Mouse (Mus musculus) heart, embryonic 15.5 days (tissue): ENCODE measurements at regions not wholly inside any gene's neighbourhood (a gene's known extent, or its start where the extent isn't known, plus 50 kb on each side); places are given as distances from the start of the nearest gene placed in this dataset.

Experiments used
- ATAC-seq: fragments of 200-750 bp; cut with Nextera tagmentation; replicated peaks from 2 replicates; pipeline ENCODE4 v1.8.0; 2017; ENCODE audit warnings: low read depth, moderate TSS enrichment; ENCODE audit not compliant: insufficient number of reproducible peaks, insufficient read depth, low FRiP score
- H3K27ac ChIP-seq: fragments of 300-500 bp; sonication (generic); 2 replicates; pipeline ENCODE4 v1.5.1; 2015; ENCODE audit warnings: mild to moderate bottlenecking, inconsistent platforms
- H3K27me3 ChIP-seq: fragments of 300-500 bp; sonication (generic); 2 replicates; pipeline ENCODE4 v1.6.1; 2015; ENCODE audit warnings: inconsistent platforms
- H3K36me3 ChIP-seq: fragments of 300-500 bp; sonication (generic); 2 replicates; pipeline ENCODE4 v1.6.1; 2015; ENCODE audit warnings: mild to moderate bottlenecking, inconsistent platforms
- H3K4me1 ChIP-seq: fragments of 300-500 bp; sonication (generic); replicated peaks from 2 replicates; pipeline ENCODE4 v1.6.1; 2015; ENCODE audit warnings: inconsistent platforms
- H3K4me2 ChIP-seq: fragments of 300-500 bp; sonication (generic); 2 replicates; pipeline ENCODE4 v1.6.1; 2015; ENCODE audit warnings: inconsistent platforms, mild to moderate bottlenecking, moderate library complexity
- H3K4me3 ChIP-seq: fragments of 300-500 bp; sonication (generic); 2 replicates; pipeline ENCODE4 v1.5.1; 2015; ENCODE audit warnings: mild to moderate bottlenecking, inconsistent platforms
- H3K9ac ChIP-seq: fragments of 300-500 bp; sonication (generic); 2 replicates; pipeline ENCODE4 v1.6.1; 2015; ENCODE audit warnings: mild to moderate bottlenecking, inconsistent platforms
- H3K9me3 ChIP-seq: fragments of 300-500 bp; sonication (generic); replicated peaks from 2 replicates; pipeline ENCODE4 v1.6.1; 2016; ENCODE audit warnings: inconsistent platforms
- WGBS: fragments of 180-500 bp; shearing (Covaris S2); methylation state at CpG from one replicate; pipeline ENCODE4 v1.1.7; 2015; ENCODE audit warnings: mixed read lengths; 5-methylcytosine and 5-hydroxymethylcytosine counted together

GRCm38 (mm10) chr6:147923246-147923645 is 123.8 kb upstream of the Far2 start:
- H3K27me3 ChIP-seq = no peaks in the 10 kb centered on the region
- H3K27ac ChIP-seq = no peak overlapping the region
- no peak for ATAC-seq
- no peak overlapping the region for H3K4me2 ChIP-seq
- no peak overlapping the region for H3K4me3 ChIP-seq
- no peaks in the 10 kb centered on the region for H3K4me1 ChIP-seq
- 84% methylated on average over 8 of the region's 8 CpGs for WGBS
- H3K9me3 ChIP-seq = no peaks in the 10 kb centered on the region
- H3K9ac ChIP-seq = no peak overlapping the region
- H3K36me3 ChIP-seq = no peaks in the 10 kb centered on the region

- H3K9ac ChIP-seq = no peak overlapping the region
- H3K27ac ChIP-seq = no peak overlapping the region
- no peaks in the 10 kb centered on the region for H3K36me3 ChIP-seq
- no peaks in the 10 kb centered on the region for H3K27me3 ChIP-seq
- H3K4me2 ChIP-seq = no peak overlapping the region
- H3K4me3 ChIP-seq = no peak overlapping the region
- no peak for ATAC-seq
- H3K9me3 ChIP-seq = no peaks in the 10 kb centered on the region
- no peaks in the 10 kb centered on the region for H3K4me1 ChIP-seq
These were observed 118.1 kb upstream of the Far2 start for GRCm38 (mm10) chr6:147928951-147929350.

GRCm38 (mm10) chr6:147944020-147944419 is 103.0 kb upstream of the Far2 start:
- Histone ChIP-seq H3K27ac (no peak overlapping the region), H3K36me3 (no peaks in the 10 kb centered on the region), H3K4me1 (no peaks in the 10 kb centered on the region), H3K4me3 (no peak overlapping the region), H3K9me3 (no peaks in the 10 kb centered on the region), H3K27me3 (no peaks in the 10 kb centered on the region), H3K4me2 (no peak overlapping the region), H3K9ac (no peak overlapping the region)
- WGBS = 66% methylated on average over 3 of the region's 3 CpGs
- ATAC-seq = no peak

GRCm38 (mm10) chr6:147944940-147945676 is 102.0 kb upstream of the Far2 start:
- no peaks in the 10 kb centered on the region for H3K27me3 ChIP-seq
- WGBS = 63% methylated on average over 4 of the region's 4 CpGs
- no peak for ATAC-seq

GRCm38 (mm10) chr6:147947997-147948396 is 99.1 kb upstream of the Far2 start:
- H3K4me3 ChIP-seq = no peak overlapping the region
- no peak overlapping the region for H3K9ac ChIP-seq
- ATAC-seq = no peak
- H3K36me3 ChIP-seq = no peaks in the 10 kb centered on the region
- H3K27ac ChIP-seq = no peak overlapping the region
- H3K4me1 ChIP-seq = no peaks in the 10 kb centered on the region
- no peak overlapping the region for H3K4me2 ChIP-seq
- 72% methylated on average over 4 of the region's 4 CpGs for WGBS
- no peaks in the 10 kb centered on the region for H3K27me3 ChIP-seq
- H3K9me3 ChIP-seq = no peaks in the 10 kb centered on the region

More at GRCm38 (mm10) chr6:147944940-147945676, 102.0 kb upstream of the Far2 start:
- no peak overlapping the region for H3K4me2 ChIP-seq
- H3K4me3 ChIP-seq = no peak overlapping the region
- H3K9me3 ChIP-seq = no peaks in the 10 kb centered on the region
- H3K36me3 ChIP-seq = no peaks in the 10 kb centered on the region
- no peaks in the 10 kb centered on the region for H3K4me1 ChIP-seq
- no peak overlapping the region for H3K9ac ChIP-seq
- H3K27ac ChIP-seq = no peak overlapping the region

- Histone ChIP-seq H3K9ac (no peak overlapping the region), H3K4me2 (no peak overlapping the region), H3K27ac (no peak overlapping the region), H3K36me3 (no peaks in the 10 kb centered on the region), H3K9me3 (no peaks in the 10 kb centered on the region), H3K4me1 (no peaks in the 10 kb centered on the region), H3K27me3 (no peaks in the 10 kb centered on the region), H3K4me3 (no peak overlapping the region)
- no peak for ATAC-seq
These were observed 95.4 kb upstream of the Far2 start for GRCm38 (mm10) chr6:147951642-147952041.

- H3K9ac ChIP-seq = no peak overlapping the region
- no peaks in the 10 kb centered on the region for H3K9me3 ChIP-seq
- H3K27ac ChIP-seq = no peak overlapping the region
- no peaks in the 10 kb centered on the region for H3K27me3 ChIP-seq
- WGBS = 35% methylated on average over 5 of the region's 5 CpGs
- no peak overlapping the region for H3K4me3 ChIP-seq
- H3K4me1 ChIP-seq = no peaks in the 10 kb centered on the region
- no peaks in the 10 kb centered on the region for H3K36me3 ChIP-seq
- no peak overlapping the region for H3K4me2 ChIP-seq
- ATAC-seq = no peak
These were observed 93.9 kb upstream of the Far2 start for GRCm38 (mm10) chr6:147953058-147953679.

- Histone ChIP-seq H3K27me3 (no peaks in the 10 kb centered on the region), H3K4me1 (no peaks in the 10 kb centered on the region), H3K4me2 (no peak overlapping the region), H3K9ac (no peak overlapping the region), H3K4me3 (no peak overlapping the region), H3K9me3 (no peaks in the 10 kb centered on the region), H3K27ac (no peak overlapping the region), H3K36me3 (no peaks in the 10 kb centered on the region)
- no peak for ATAC-seq
- 76% methylated on average over 7 of the region's 7 CpGs for WGBS
These were observed 93.3 kb upstream of the Far2 start for GRCm38 (mm10) chr6:147953753-147954152.

- ATAC-seq = no peak
- Histone ChIP-seq H3K4me2 (no peak overlapping the region), H3K36me3 (no peaks in the 10 kb centered on the region), H3K27me3 (no peaks in the 10 kb centered on the region), H3K4me1 (no peaks in the 10 kb centered on the region), H3K27ac (no peak overlapping the region), H3K4me3 (no peak overlapping the region), H3K9ac (no peak overlapping the region), H3K9me3 (no peaks in the 10 kb centered on the region)
- 74% methylated on average over 1 of the region's 1 CpGs for WGBS
These were observed 92.8 kb upstream of the Far2 start for GRCm38 (mm10) chr6:147954253-147954652.

GRCm38 (mm10) chr6:147954967-147955830 is 91.9 kb upstream of the Far2 start:
- Histone ChIP-seq H3K4me1 (no peaks in the 10 kb centered on the region), H3K4me2 (no peak overlapping the region), H3K27me3 (no peaks in the 10 kb centered on the region), H3K36me3 (no peaks in the 10 kb centered on the region), H3K4me3 (no peak overlapping the region), H3K27ac (no peak overlapping the region), H3K9me3 (no peaks in the 10 kb centered on the region), H3K9ac (no peak overlapping the region)
- WGBS = 53% methylated on average over 7 of the region's 7 CpGs
- ATAC-seq = no peak

GRCm38 (mm10) chr6:147964739-147965138 is 82.3 kb upstream of the Far2 start:
- no peaks in the 10 kb centered on the region for H3K27me3 ChIP-seq
- no peak for ATAC-seq
- H3K9me3 ChIP-seq = no peaks in the 10 kb centered on the region
- H3K4me2 ChIP-seq = no peak overlapping the region
- H3K4me3 ChIP-seq = no peak overlapping the region
- no peaks in the 10 kb centered on the region for H3K4me1 ChIP-seq
- 74% methylated on average over 4 of the region's 4 CpGs for WGBS
- H3K27ac ChIP-seq = no peak overlapping the region
- no peak overlapping the region for H3K9ac ChIP-seq
- no peaks in the 10 kb centered on the region for H3K36me3 ChIP-seq
